Mouse (Mus musculus): ENCODE results near the gene Gpam. TPM values are rescaled to one million over a fixed set of nuclear protein-coding genes. Genes with fewer than 3 reads are reported as not detected.

The Gpam gene
- total and polyA plus RNA-seq, 3 experiments = 75.4 to 173 (median 149) TPM

DNA sequence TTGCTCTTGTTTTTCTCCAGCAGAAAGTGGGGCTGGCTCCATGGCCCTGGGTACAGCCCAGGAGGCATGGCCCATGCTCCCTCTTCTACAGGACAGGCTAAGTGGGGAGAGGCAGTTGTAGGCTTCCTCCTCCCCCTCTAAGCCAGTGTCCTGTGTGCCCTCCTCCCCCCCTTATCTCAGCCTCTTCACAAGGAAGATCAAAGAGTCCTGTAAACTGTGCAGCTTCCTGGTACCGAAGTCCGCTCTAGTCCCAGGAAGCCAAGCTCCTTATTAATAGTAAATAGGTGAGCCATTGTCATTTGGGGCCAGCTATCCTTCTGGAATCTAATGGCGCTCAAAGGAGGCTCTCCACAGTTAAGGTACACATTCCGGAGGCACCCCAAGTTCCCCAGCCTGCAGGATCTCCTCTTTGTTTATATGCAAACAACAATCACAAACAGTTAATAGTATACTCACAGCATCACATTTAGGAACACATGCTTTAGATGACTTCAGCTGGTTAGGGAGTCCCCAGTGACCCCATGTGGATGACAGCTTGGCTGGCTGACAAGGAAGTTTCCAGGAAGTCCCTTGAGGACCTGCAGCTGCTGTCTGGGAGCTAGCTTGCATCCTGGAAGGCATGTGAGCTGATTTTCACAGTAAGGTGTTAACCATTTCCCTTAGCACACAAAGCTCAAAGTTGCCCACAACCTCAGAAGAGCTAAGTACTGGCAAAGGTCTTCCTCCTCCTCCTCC lies 9.8 kb upstream of the Gpam start:
- Histone ChIP-seq H3K4me3 (no peak overlapping the region), H3K79me2 (replicated peaks; ENCODE audit: control insufficient read depth, insufficient read depth, low read length) (no peaks in the 10 kb centered on the region), H3K27me3 (ENCODE audit: control insufficient read depth, insufficient read depth, low read length) (no peaks in the 10 kb centered on the region), H3K27ac (no peak overlapping the region), H3K9ac (ENCODE audit: low read depth, low read length) (no peak overlapping the region), H3K36me3 (ENCODE audit: control insufficient read depth, insufficient read depth, low read length) (no peaks in the 10 kb centered on the region), H3K4me1 (ENCODE audit: control insufficient read depth, insufficient read depth, low read length) (peaks cover 13% of the 10 kb centered on the region)
- intact Hi-C loops (cut with DNase I) = no loop called here
- TF ChIP-seq POLR2A (IDR thresholded peaks at IDR 0.05; ENCODE audit: insufficient read depth, low read depth, low read length) (no peak), EP300 (IDR thresholded peaks at IDR 0.05; ENCODE audit: insufficient read depth, low read depth, low read length) (peak; percentile 70; the same call in 1 of the 2 replicates)
- DNase-seq = peak; percentile 65
- WGBS = 51% methylated on average over 4 of the region's 4 CpGs

- WGBS = 78% methylated on average over 3 of the region's 3 CpGs
- TF ChIP-seq POLR2A (IDR thresholded peaks at IDR 0.05; ENCODE audit: insufficient read depth, low read depth, low read length) (no peak), CTCF (IDR thresholded peaks at IDR 0.05) (no peak), EP300 (IDR thresholded peaks at IDR 0.05; ENCODE audit: insufficient read depth, low read depth, low read length) (no peak)
- H3K27me3 ChIP-seq (ENCODE audit: control insufficient read depth, insufficient read depth, low read length) = no peaks in the 10 kb centered on the region
- H3K4me3 ChIP-seq = no peak overlapping the region
- intact Hi-C loops (cut with DNase I) = no loop called here
- no peaks in the 10 kb centered on the region for H3K79me2 ChIP-seq (replicated peaks; ENCODE audit: control insufficient read depth, insufficient read depth, low read length)
- H3K36me3 ChIP-seq (ENCODE audit: control insufficient read depth, insufficient read depth, low read length) = no peaks in the 10 kb centered on the region
- H3K4me1 ChIP-seq (ENCODE audit: control insufficient read depth, insufficient read depth, low read length) = peaks cover 13% of the 10 kb centered on the region
- no peak overlapping the region for H3K9ac ChIP-seq (ENCODE audit: low read depth, low read length)
- H3K27ac ChIP-seq = no peak overlapping the region
- DNase-seq = no peak
Observed at GRCm38 (mm10) chr19:55135918-55136317, 8.9 kb upstream of the Gpam start.

- no peaks in the 10 kb centered on the region for H3K27me3 ChIP-seq (ENCODE audit: control insufficient read depth, insufficient read depth, low read length)
- H3K4me1 ChIP-seq (ENCODE audit: control insufficient read depth, insufficient read depth, low read length) = peaks cover 13% of the 10 kb centered on the region
- 57% methylated on average over 9 of the region's 9 CpGs for WGBS
- no peak overlapping the region for H3K27ac ChIP-seq
- H3K4me3 ChIP-seq = no peak overlapping the region
- no peak for DNase-seq
- no peaks in the 10 kb centered on the region for H3K36me3 ChIP-seq (ENCODE audit: control insufficient read depth, insufficient read depth, low read length)
- H3K79me2 ChIP-seq (replicated peaks; ENCODE audit: control insufficient read depth, insufficient read depth, low read length) = no peaks in the 10 kb centered on the region
- H3K9ac ChIP-seq (ENCODE audit: low read depth, low read length) = no peak overlapping the region
- intact Hi-C loops (cut with DNase I) = no loop called here
- TF ChIP-seq EP300 (IDR thresholded peaks at IDR 0.05; ENCODE audit: insufficient read depth, low read depth, low read length) = no peak
- TF ChIP-seq CTCF (IDR thresholded peaks at IDR 0.05) = no peak
- TF ChIP-seq POLR2A (IDR thresholded peaks at IDR 0.05; ENCODE audit: insufficient read depth, low read depth, low read length) = no peak
Observed at GRCm38 (mm10) chr19:55134521-55134920, 7.5 kb upstream of the Gpam start.

GRCm38 (mm10) chr19:55132476-55132875 lies 5.4 kb upstream of the Gpam start:
- Histone ChIP-seq H3K27ac (no peak overlapping the region), H3K36me3 (ENCODE audit: control insufficient read depth, insufficient read depth, low read length) (no peaks in the 10 kb centered on the region), H3K4me3 (no peak overlapping the region), H3K79me2 (replicated peaks; ENCODE audit: control insufficient read depth, insufficient read depth, low read length) (no peaks in the 10 kb centered on the region), H3K27me3 (ENCODE audit: control insufficient read depth, insufficient read depth, low read length) (no peaks in the 10 kb centered on the region), H3K9ac (ENCODE audit: low read depth, low read length) (no peak overlapping the region), H3K4me1 (ENCODE audit: control insufficient read depth, insufficient read depth, low read length) (peaks cover 9% of the 10 kb centered on the region)
- TF ChIP-seq CTCF (IDR thresholded peaks at IDR 0.05) (no peak), POLR2A (IDR thresholded peaks at IDR 0.05; ENCODE audit: insufficient read depth, low read depth, low read length) (no peak), EP300 (IDR thresholded peaks at IDR 0.05; ENCODE audit: insufficient read depth, low read depth, low read length) (no peak)
- WGBS = 75% methylated on average over 3 of the region's 3 CpGs
- DNase-seq = no peak
- intact Hi-C loops (cut with DNase I) = no loop called here

DNA sequence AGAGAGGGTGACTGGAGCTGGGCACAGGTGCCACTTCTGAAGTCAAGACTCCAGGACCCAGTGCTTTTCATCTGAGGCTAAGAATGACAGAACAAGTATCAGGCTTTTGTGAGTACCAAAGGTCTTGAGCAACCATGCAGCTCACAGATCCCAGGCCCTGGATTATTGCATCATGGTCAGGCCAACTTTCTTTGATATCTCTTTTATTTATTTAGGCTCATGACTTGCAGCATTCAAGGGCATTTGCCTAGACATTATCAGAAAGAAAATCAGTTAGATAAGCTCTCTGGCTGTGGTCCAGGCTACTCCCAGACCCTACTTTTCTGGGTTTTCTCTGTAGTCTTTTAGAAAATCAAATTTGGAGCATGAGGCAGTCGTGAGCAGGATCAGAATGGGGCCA lies 4.7 kb upstream of the Gpam start:
- Histone ChIP-seq H3K27ac (no peak overlapping the region), H3K4me1 (ENCODE audit: control insufficient read depth, insufficient read depth, low read length) (peaks cover 4% of the 10 kb centered on the region), H3K4me3 (no peak overlapping the region), H3K27me3 (ENCODE audit: control insufficient read depth, insufficient read depth, low read length) (no peaks in the 10 kb centered on the region), H3K9ac (ENCODE audit: low read depth, low read length) (no peak overlapping the region), H3K36me3 (ENCODE audit: control insufficient read depth, insufficient read depth, low read length) (no peaks in the 10 kb centered on the region), H3K79me2 (replicated peaks; ENCODE audit: control insufficient read depth, insufficient read depth, low read length) (no peaks in the 10 kb centered on the region)
- intact Hi-C loops (cut with DNase I) = no loop called here
- WGBS = 57% methylated on average over 1 of the region's 1 CpGs
- no peak for DNase-seq
- TF ChIP-seq POLR2A (IDR thresholded peaks at IDR 0.05; ENCODE audit: insufficient read depth, low read depth, low read length) (no peak), CTCF (IDR thresholded peaks at IDR 0.05) (no peak), EP300 (IDR thresholded peaks at IDR 0.05; ENCODE audit: insufficient read depth, low read depth, low read length) (no peak)

DNA sequence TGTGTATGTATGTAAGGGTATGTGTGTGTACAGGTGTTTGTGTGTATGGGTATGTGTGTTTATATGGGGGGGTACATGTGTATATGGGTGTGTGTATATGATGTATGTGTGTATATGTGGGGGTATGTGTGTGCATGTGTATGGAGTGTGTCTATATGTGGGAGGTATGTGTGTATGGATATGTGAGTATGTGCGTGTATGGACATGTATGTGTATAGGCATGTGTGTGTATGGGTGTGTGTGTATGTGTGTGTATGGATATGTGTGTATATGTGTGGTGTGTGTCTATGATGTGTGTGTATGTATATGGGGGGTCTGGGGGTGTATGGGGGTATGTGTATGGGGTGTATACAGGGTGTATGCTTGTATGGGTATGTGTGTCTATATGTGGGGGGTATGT lies 1.4 kb upstream of the Gpam start:
- no peak overlapping the region for H3K4me3 ChIP-seq
- H3K27ac ChIP-seq = no peak overlapping the region
- no peaks in the 10 kb centered on the region for H3K36me3 ChIP-seq (ENCODE audit: control insufficient read depth, insufficient read depth, low read length)
- intact Hi-C loops (cut with DNase I) = no loop called here
- H3K4me1 ChIP-seq (ENCODE audit: control insufficient read depth, insufficient read depth, low read length) = no peaks in the 10 kb centered on the region
- no peaks in the 10 kb centered on the region for H3K79me2 ChIP-seq (replicated peaks; ENCODE audit: control insufficient read depth, insufficient read depth, low read length)
- WGBS = 97% methylated on average over 1 of the region's 1 CpGs
- no peaks in the 10 kb centered on the region for H3K27me3 ChIP-seq (ENCODE audit: control insufficient read depth, insufficient read depth, low read length)
- H3K9ac ChIP-seq (ENCODE audit: low read depth, low read length) = no peak overlapping the region
- DNase-seq = no peak
- no peak for TF ChIP-seq CTCF (IDR thresholded peaks at IDR 0.05)
- no peak for TF ChIP-seq POLR2A (IDR thresholded peaks at IDR 0.05; ENCODE audit: insufficient read depth, low read depth, low read length)
- no peak for TF ChIP-seq EP300 (IDR thresholded peaks at IDR 0.05; ENCODE audit: insufficient read depth, low read depth, low read length)

All from heart, adult 2 months (tissue).